Mouse (Mus musculus) heart, adult 2 months (tissue): Measurements from ENCODE around the gene 4930451I11Rik.

Experiments used
- EP300 ChIP-seq: fragments of 200-500 bp; IDR thresholded peaks from 2 replicates; pipeline ENCODE4 v1.6.1; 2011; ENCODE audit warnings: low read depth, low read length, control low read depth; ENCODE audit not compliant: insufficient read depth
- POLR2A ChIP-seq: fragments of 200-500 bp; IDR thresholded peaks from 2 replicates; pipeline ENCODE4 v1.6.1; 2011; ENCODE audit warnings: mild to moderate bottlenecking, low read depth, low read length, control low read depth; ENCODE audit not compliant: insufficient read depth

DNA sequence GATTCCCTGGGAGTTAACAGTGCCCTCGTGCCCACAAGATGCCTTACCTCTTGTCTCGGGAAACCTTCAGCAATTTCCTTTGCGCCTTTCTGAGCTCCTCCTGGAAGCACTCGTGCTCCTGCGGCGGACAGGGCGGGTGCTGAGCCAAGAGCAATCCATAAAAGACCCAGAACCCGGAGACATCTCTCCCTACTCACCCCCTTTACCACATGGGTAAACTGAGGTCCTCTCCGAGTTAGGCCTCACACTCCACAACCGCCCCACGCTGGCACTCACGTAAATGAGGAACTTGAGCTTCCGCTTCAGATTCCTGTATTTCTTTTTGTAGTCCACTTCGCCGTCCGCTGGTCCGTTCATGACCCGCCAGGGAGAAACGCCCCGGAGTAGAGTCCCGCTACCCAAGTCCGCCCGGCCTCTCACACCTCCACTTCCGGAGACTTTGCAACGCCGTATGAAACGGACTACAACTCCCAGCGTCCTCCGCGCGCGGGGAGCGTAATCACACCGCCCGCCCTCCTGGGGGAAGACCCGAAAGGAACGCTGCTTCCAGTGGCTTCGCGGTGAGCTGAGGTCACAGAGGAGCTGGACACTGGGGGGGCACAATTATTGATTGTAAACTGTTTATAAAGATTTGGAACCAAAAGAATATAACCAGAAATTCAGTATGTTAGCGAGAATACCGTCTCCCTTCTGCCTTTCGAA lies 30.1 kb upstream of the 4930451I11Rik start, which contains the start of gene Hirip3:
- TF ChIP-seq EP300 = peak; percentile 64; the same call in 1 of the 2 replicates
- peak; percentile 90 for TF ChIP-seq POLR2A
